ENCODE assay signal across 8 mouse cellular contexts in genomic region chr9:74975911-74976563, GRCm38 (mm10). TPM values are rescaled to one million over a fixed set of nuclear protein-coding genes. Genes with fewer than 3 reads are reported as not detected.
DNase-seq lines count a peak whose midpoint lies in the region; ATAC-seq and TF ChIP-seq lines count a peak whose summit lies in the region.

No protein-coding gene starts in this region.

- DNase-seq in CD8-positive naive resting alpha-beta T cell, adult 2 months (ENCODE audit: low read depth in 2 of 2, low spot score in 2 of 2): peak; percentile 78 to 80
- DNase-seq in c-Kit-positive CD71-negative TER-119-negative erythroid progenitor cells, embryonic 14.5 days (ENCODE audit: low read depth): peak; percentile 62
- DNase-seq in heart, postnatal 0 days (ENCODE audit: low spot score): peak; percentile 95
- peak; percentile 88 to 92 for DNase-seq in kidney, postnatal 36 days
- DNase-seq in liver, embryonic 14.5 days (ENCODE audit: low read depth in 3 of 3, low spot score in 3 of 3): peak in 2 of 3 experiments; percentile 31 to 34
- DNase-seq in neural tube, embryonic 10.5 days (ENCODE audit: extremely low spot score, low spot score): peak; percentile 84

- H3K4me3 ChIP-seq in forebrain, embryonic 13.5 days: peak overlapping the region; percentile 50
- H3K4me3 ChIP-seq in heart, postnatal 0 days (ENCODE audit: low read depth, low read length): peak overlapping the region; percentile 62
- peak overlapping the region; percentile 38 to 51 for H3K4me3 ChIP-seq in liver, embryonic 14.5 days (ENCODE audit: insufficient read depth in 1 of 2, low read depth in 2 of 2, low read length in 2 of 2)
- peak overlapping the region; percentile 46 for H3K4me3 ChIP-seq in stomach, embryonic 15.5 days (replicated peaks)

- TF ChIP-seq EP300 in heart, postnatal 0 days (IDR thresholded peaks at IDR 0.05; ENCODE audit: low read depth): peak; percentile 40; the same call in 1 of the 2 replicates
- TF ChIP-seq EP300 in liver, embryonic 14.5 days (IDR thresholded peaks at IDR 0.05; ENCODE audit: low read depth): no peak

- H3K27ac ChIP-seq in forebrain, embryonic 13.5 days: peak overlapping the region; percentile 98
- peak overlapping the region; percentile 93 for H3K27ac ChIP-seq in heart, postnatal 0 days (ENCODE audit: low read depth)
- no peak overlapping the region for H3K27ac ChIP-seq in liver, embryonic 14.5 days
- H3K27ac ChIP-seq in stomach, embryonic 15.5 days: peak overlapping the region; percentile 81

- no peaks in the 10 kb centered on the region for H3K36me3 ChIP-seq in forebrain, embryonic 13.5 days (ENCODE audit: poor library complexity, severe bottlenecking)
- no peaks in the 10 kb centered on the region for H3K36me3 ChIP-seq in heart, postnatal 0 days (replicated peaks; ENCODE audit: control insufficient read depth, insufficient read depth, low read length)
- no peaks in the 10 kb centered on the region for H3K36me3 ChIP-seq in liver, embryonic 14.5 days (replicated peaks; ENCODE audit: control insufficient read depth, insufficient read depth, low read depth)
- H3K36me3 ChIP-seq in stomach, embryonic 15.5 days: no peaks in the 10 kb centered on the region

- H3K9me3 ChIP-seq in forebrain, embryonic 13.5 days (replicated peaks): no peaks in the 10 kb centered on the region
- H3K9me3 ChIP-seq in heart, postnatal 0 days (replicated peaks; ENCODE audit: control insufficient read depth, low read length): no peaks in the 10 kb centered on the region
- no peaks in the 10 kb centered on the region for H3K9me3 ChIP-seq in liver, embryonic 14.5 days (ENCODE audit: control insufficient read depth, low read length)
- H3K9me3 ChIP-seq in stomach, embryonic 15.5 days: no peaks in the 10 kb centered on the region

- peak overlapping the region; percentile 78 for H3K9ac ChIP-seq in forebrain, embryonic 13.5 days
- peak overlapping the region; percentile 54 for H3K9ac ChIP-seq in heart, postnatal 0 days (replicated peaks; ENCODE audit: low read depth, low read length)
- no peak overlapping the region for H3K9ac ChIP-seq in liver, embryonic 14.5 days (replicated peaks)
- H3K9ac ChIP-seq in stomach, embryonic 15.5 days: peak overlapping the region; percentile 26; the same call in 1 of the 2 replicates

- ATAC-seq in forebrain, embryonic 13.5 days: peak; percentile 99
- ATAC-seq in heart, postnatal 0 days (ENCODE audit: insufficient read depth, low read depth): peak; percentile 98
- peak; percentile 87 for ATAC-seq in liver, embryonic 14.5 days (ENCODE audit: insufficient read depth)
- peak; percentile 99 for ATAC-seq in stomach, embryonic 15.5 days (ENCODE audit: insufficient read depth, low FRiP score, low read depth)

- WGBS in forebrain, embryonic 13.5 days: under 1% methylated on average over 23 of the region's 23 CpGs
- under 1% methylated on average over 23 of the region's 23 CpGs for WGBS in heart, postnatal 0 days
- WGBS in liver, embryonic 14.5 days (ENCODE audit: insufficient replicate concordance): 1% methylated on average over 23 of the region's 23 CpGs
- WGBS in stomach, embryonic 15.5 days: under 1% methylated on average over 23 of the region's 23 CpGs

- H3K4me2 ChIP-seq in forebrain, embryonic 13.5 days: peak overlapping the region; percentile 68
- H3K4me2 ChIP-seq in heart, postnatal 0 days (ENCODE audit: low read depth, low read length): peak overlapping the region; percentile 64
- H3K4me2 ChIP-seq in liver, embryonic 14.5 days (ENCODE audit: low read depth): peak overlapping the region; percentile 63
- peak overlapping the region; percentile 64 for H3K4me2 ChIP-seq in stomach, embryonic 15.5 days

- no peak for TF ChIP-seq CTCF in heart, postnatal 0 days (IDR thresholded peaks at IDR 0.05; ENCODE audit: low read depth)
- TF ChIP-seq CTCF in liver, embryonic 14.5 days (IDR thresholded peaks at IDR 0.05; ENCODE audit: low read depth): no peak

- H3K27me3 ChIP-seq in forebrain, embryonic 13.5 days: no peaks in the 10 kb centered on the region
- no peaks in the 10 kb centered on the region for H3K27me3 ChIP-seq in heart, postnatal 0 days (ENCODE audit: control insufficient read depth, insufficient read depth, low read length)
- H3K27me3 ChIP-seq in liver, embryonic 14.5 days (ENCODE audit: control insufficient read depth, insufficient read depth, low read length): no peaks in the 10 kb centered on the region
- H3K27me3 ChIP-seq in stomach, embryonic 15.5 days (replicated peaks): no peaks in the 10 kb centered on the region

- peaks cover 56% of the 10 kb centered on the region for H3K4me1 ChIP-seq in forebrain, embryonic 13.5 days
- H3K4me1 ChIP-seq in heart, postnatal 0 days (ENCODE audit: control insufficient read depth, insufficient read depth): peaks cover 27% of the 10 kb centered on the region
- peaks cover 0 to 7% of the 10 kb centered on the region in 2 experiments; a peak in 1 of 4 replicates for H3K4me1 ChIP-seq in liver, embryonic 14.5 days (replicated peaks; ENCODE audit: control insufficient read depth in 2 of 2, insufficient read depth in 2 of 2, low read length in 1 of 2)
- H3K4me1 ChIP-seq in stomach, embryonic 15.5 days: peaks cover 15% of the 10 kb centered on the region

RNA-seq across cellular contexts. Expression of gene Fam214a, which starts 23.4 kb away (rescaled TPM):
- 25.7 and 28.4 TPM in 2 replicates for polyA plus RNA-seq in forebrain, embryonic 13.5 days (2015; fragmentation: Nextera tagmentation; extraction: Ambion mirVana)
- total RNA-seq in heart, postnatal 0 days (2014; rRNA removed; ENCODE audit: low replicate concordance): 14.4 and 20.8 TPM in 2 replicates
- 12.4 and 13.3 TPM in 2 replicates for polyA plus RNA-seq in heart, postnatal 0 days (2015; fragmentation: Nextera tagmentation; extraction: Ambion mirVana)
- polyA plus RNA-seq in liver, embryonic 14.5 days (2012; rRNA removed): 0.78 TPM in 2 replicates
- polyA plus RNA-seq in liver, embryonic 14.5 days (2014; fragmentation: Nextera tagmentation; extraction: Ambion mirVana): 1.5 TPM in 2 replicates
- polyA plus RNA-seq in stomach, embryonic 15.5 days (2015; fragmentation: Nextera tagmentation; extraction: Ambion mirVana): 9.1 and 10.0 TPM in 2 replicates

Comparison
In these comparisons a context has a peak if more than half of its experiments do, and no peak if none do; other contexts are left out.
1. DNase-seq: peak in every context shown above with its lines; median percentile 95 in heart, postnatal 0 days; 90 in kidney, postnatal 36 days; 84 in neural tube, embryonic 10.5 days; 79 in CD8-positive naive resting alpha-beta T cell, adult 2 months; 62 in c-Kit-positive CD71-negative TER-119-negative erythroid progenitor cells, embryonic 14.5 days; 32 in liver, embryonic 14.5 days.